Mouse (Mus musculus) spleen, adult 2 months (tissue): ENCODE data around the gene Ipcef1. TPM values are rescaled to one million over a fixed set of nuclear protein-coding genes. Genes with fewer than 3 reads are reported as not detected.
"Not testable (repeated sequence)": the region's sequence is repeated elsewhere in the genome, so short reads cannot be mapped to it uniquely, and the experiment has no call there.

Experiments used
- DNase-seq, 2 experiments: peaks; one replicate each; pipeline versions ENCODE4 v3.0.0 to v3.0.0-alpha.2; 2012 to 2021; ENCODE audit warnings: low spot score in 2 of 2, low read depth in 1 of 2
- H3K27ac ChIP-seq: fragments of 200-500 bp; 2 replicates; pipeline ENCODE4 v1.5.1; 2012; ENCODE audit warnings: low read length, inconsistent platforms; ENCODE audit not compliant: insufficient read depth
- H3K27me3 ChIP-seq: fragments of 200-500 bp; 2 replicates; pipeline ENCODE4 v1.6.1; 2012; ENCODE audit warnings: mild to moderate bottlenecking, moderate library complexity, low read length, inconsistent platforms; ENCODE audit not compliant: control insufficient read depth, insufficient read depth
- H3K36me3 ChIP-seq: fragments of 200-500 bp; 2 replicates; pipeline ENCODE4 v1.6.1; 2012; ENCODE audit warnings: mild to moderate bottlenecking, low read length, inconsistent platforms; ENCODE audit not compliant: control insufficient read depth, insufficient read depth
- H3K4me1 ChIP-seq: fragments of 200-500 bp; 2 replicates; pipeline ENCODE4 v1.6.1; 2011; ENCODE audit warnings: inconsistent platforms; ENCODE audit not compliant: control insufficient read depth, insufficient read depth, insufficient read length
- H3K4me3 ChIP-seq: fragments of 200-500 bp; 2 replicates; pipeline ENCODE4 v1.5.1; 2011; ENCODE audit warnings: mild to moderate bottlenecking, inconsistent platforms; ENCODE audit not compliant: insufficient read depth, insufficient read length; ENCODE audit errors: extremely low read depth
- CTCF ChIP-seq: fragments of 200-500 bp; IDR thresholded peaks from 2 replicates; pipeline ENCODE4 v1.5.1; 2011; ENCODE audit warnings: mild to moderate bottlenecking, inconsistent platforms; ENCODE audit not compliant: insufficient read depth, insufficient read length, insufficient replicate concordance; ENCODE audit errors: extremely low read depth
- POLR2A ChIP-seq: fragments of 200-500 bp; IDR thresholded peaks from 2 replicates; pipeline ENCODE4 v1.6.1; 2011; ENCODE audit warnings: low read depth, low read length, inconsistent platforms
- WGBS: fragments of 180-500 bp; shearing (Covaris S2); methylation state at CpG from one replicate; pipeline ENCODE4 v1.1.7; 2018; 5-methylcytosine and 5-hydroxymethylcytosine counted together
- polyA plus RNA-seq: library from polyadenylated mRNA; depleted of rRNA; stranded (reverse); fragments of >200 nt; gene quantifications from 2 replicates; pipeline ENCODE4 v1.2.3, GENCODE M21; 2012

Gene Ipcef1
- polyA plus RNA-seq, 1 experiment: 3.6 TPM

DNA sequence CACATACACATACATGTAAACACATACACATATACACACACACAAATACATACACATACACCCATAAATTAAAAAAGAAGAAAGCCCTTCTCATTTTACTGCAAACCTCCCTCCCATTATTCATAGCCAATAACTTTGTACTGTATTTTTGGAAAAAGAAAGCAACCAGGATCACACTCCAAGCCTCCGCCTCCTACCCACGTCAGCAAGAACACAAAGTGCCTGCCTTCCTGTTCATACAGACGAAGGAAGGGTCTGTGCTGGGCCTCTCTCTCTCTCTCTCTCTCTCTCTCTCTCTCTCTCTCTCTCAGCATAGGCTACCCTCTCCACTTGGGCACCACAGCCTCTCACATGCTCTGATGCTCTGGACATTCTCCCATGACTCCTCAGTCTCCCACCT lies 156.5 kb downstream of the Ipcef1 start:
- H3K4me3 ChIP-seq: no peak overlapping the region
- no peak overlapping the region for H3K27ac ChIP-seq
- no peaks in the 10 kb centered on the region for H3K27me3 ChIP-seq
- TF ChIP-seq POLR2A (no peak), CTCF (no peak)
- no peaks in the 10 kb centered on the region for H3K4me1 ChIP-seq
- 75% methylated on average over 3 of the region's 3 CpGs for whole genome bisulfite sequencing
- H3K36me3 ChIP-seq: peaks cover 2% of the 10 kb centered on the region; the same call in 1 of the 2 replicates
- no peak for DNase-seq

DNA sequence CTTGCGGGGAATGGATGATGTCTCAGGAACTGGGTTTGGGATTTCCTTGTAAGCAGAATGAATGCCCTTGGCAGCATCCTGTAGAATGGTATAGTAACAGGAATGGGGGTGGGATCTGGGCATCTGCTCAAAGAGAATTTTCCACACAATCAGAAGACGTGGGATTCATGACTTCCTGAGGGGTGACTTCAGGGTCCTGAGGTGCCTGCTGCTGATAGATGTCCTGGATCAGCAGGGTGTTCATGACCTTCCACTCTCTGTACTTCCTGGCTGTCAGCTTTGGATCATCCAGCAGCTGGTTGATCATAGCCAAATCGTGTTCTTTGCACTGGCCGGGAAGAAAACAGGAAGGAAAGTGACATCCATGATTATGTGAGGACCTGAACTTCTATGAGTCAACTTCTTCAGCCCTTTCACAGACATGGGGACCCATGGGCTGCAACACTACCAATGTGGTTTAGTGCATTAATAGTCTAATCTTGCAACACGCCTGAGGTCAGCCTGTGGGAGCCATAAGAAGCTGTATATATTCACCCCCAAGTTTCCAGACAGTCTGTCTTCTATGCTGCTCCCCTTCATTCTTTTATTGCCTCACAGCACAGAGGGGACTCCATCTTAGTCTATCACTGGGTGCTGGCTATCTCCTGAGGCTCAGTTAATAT lies 161.8 kb downstream of the Ipcef1 start:
- Histone ChIP-seq H3K27ac (no peak overlapping the region), H3K4me1 (no peaks in the 10 kb centered on the region), H3K4me3 (no peak overlapping the region), H3K36me3 (no peaks in the 10 kb centered on the region), H3K27me3 (no peaks in the 10 kb centered on the region)
- WGBS: 74% methylated on average over 5 of the region's 5 CpGs
- TF ChIP-seq POLR2A (no peak), CTCF (no peak)
- DNase-seq: no peak

DNA sequence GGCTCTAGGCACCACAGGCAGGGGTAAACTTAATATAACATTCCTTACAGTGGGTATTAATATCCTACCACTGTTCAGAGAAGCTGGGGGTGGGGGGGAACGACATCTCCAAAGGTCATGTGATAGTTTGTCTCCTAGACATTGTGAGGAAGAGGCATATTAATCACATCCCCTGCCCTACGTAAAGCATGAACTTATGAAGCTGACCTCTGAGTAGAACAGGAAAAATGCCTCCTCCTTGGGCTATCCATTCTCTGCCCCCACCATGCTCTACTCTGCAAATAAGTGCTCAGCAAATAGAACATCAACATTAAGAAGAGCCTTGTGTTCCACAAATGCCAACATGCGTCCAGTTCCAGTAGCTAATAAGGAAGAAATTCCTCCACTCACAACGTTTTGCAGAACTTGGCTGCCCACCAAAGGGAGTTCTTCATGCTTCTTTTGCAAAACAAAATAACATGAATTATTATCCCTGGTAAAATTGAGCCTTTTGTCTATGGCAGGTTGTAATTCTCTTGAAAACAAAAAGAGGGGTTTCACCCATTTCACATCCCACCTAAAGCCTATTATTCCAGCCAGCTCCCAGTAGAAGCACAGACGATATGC lies 162.5 kb downstream of the Ipcef1 start:
- no peak for DNase-seq
- no peak for TF ChIP-seq CTCF
- H3K27ac ChIP-seq: no peak overlapping the region
- WGBS: 77% methylated on average over 5 of the region's 5 CpGs
- no peaks in the 10 kb centered on the region for H3K27me3 ChIP-seq
- H3K36me3 ChIP-seq: no peaks in the 10 kb centered on the region
- no peak overlapping the region for H3K4me3 ChIP-seq
- no peaks in the 10 kb centered on the region for H3K4me1 ChIP-seq

DNA sequence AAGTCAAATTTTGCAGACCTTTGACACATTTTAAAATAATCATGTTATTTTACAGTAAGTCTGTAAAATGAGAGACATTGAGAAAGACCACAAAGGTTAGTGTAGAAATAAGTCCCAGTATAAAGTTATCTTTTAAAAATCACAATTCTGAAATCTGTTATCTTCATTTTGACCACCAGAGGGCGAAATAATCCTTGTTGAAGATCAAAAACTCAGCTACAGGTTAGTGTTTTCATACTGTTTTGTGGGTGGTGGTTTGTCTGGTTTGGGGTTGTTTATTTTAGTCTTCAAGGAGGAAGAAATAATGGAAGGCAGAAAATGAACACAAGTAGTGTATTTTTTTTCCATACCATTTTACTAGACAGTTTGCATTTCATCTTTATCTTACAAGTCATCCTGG lies 166.8 kb downstream of the Ipcef1 start:
- Histone ChIP-seq H3K36me3 (no peaks in the 10 kb centered on the region), H3K4me1 (no peaks in the 10 kb centered on the region), H3K27ac (no peak overlapping the region), H3K27me3 (no peaks in the 10 kb centered on the region), H3K4me3 (no peak overlapping the region)
- DNase-seq: peak in 1 of 2 experiments; percentile 35
- TF ChIP-seq POLR2A (no peak), CTCF (no peak)
- WGBS: 0% methylated on average over 1 of the region's 1 CpGs

DNA sequence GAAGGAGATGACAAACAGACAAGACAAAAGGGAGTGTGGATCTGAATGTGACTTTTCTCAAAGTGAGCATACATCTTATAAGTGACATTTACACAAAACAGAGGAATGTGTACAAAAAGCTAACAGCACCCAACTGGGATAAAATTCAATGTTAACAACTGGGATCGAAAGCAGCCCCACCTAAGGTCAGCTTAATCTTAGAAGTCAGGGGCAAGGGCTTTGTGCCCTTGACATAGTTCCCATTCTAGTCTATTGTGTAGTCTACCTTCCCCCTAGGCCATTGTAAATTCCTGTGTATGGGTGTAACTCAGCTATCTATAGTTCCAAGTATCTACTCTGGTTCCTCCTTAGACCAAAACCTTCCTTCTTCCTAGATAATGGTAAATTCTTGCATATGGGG lies 170.2 kb downstream of the Ipcef1 start:
- H3K36me3 ChIP-seq, H3K27ac ChIP-seq, H3K27me3 ChIP-seq, H3K4me3 ChIP-seq, DNase-seq, H3K4me1 ChIP-seq: not testable (repeated sequence)
- WGBS: 87% methylated on average over 1 of the region's 1 CpGs

DNA sequence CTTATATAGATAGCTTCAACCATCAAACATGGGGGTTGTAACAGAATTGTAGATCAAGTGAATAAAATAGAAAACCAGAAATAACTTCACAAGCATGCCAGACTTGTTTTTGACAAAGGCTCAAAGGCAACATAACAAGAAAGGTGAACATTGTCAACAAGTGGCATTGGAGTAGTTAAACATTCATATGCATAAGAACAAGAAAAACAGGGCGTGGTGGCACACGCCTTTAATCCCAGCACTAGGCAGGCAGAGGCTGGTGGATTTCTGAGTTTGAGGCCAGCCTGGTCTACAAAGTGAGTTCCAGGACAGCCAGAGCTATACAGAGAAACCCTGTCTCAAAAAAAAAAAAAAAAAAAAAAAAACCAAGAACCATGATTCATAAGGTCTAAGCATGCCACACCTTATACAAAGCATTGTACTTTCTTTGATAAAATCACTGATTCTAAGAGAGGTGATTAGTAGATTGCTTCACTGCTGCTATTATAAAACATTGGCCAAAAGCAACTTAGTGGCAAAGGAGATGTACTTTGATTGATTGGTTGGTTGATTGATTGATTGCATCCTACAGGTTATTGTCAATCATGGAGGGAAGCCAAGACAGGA lies 173.9 kb downstream of the Ipcef1 start:
- DNase-seq: no peak
- Histone ChIP-seq H3K4me3 (no peak overlapping the region), H3K27me3 (no peaks in the 10 kb centered on the region), H3K36me3 (no peaks in the 10 kb centered on the region), H3K4me1 (no peaks in the 10 kb centered on the region), H3K27ac (no peak overlapping the region)
- TF ChIP-seq CTCF (no peak), POLR2A (no peak)
- 95% methylated on average over 2 of the region's 2 CpGs for WGBS

DNA sequence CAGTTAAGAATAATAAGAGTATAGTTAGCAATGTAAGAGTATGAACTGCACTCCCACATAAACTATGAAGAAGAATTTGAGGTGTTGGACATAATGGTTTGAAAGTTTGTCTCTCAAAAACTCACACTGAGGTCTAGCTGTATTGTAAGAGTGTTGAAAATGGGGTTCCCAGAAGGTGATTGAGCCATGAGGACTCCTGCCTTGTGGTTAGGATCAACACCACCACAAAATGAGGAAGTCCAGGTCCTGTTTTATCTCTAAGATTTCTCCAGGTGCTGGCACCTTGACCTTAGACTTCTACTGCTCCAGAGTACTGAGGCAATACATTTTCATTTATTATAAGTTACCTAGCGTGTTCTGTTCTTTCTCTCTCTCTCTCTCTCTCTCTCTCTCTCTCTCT lies 178.4 kb downstream of the Ipcef1 start:
- WGBS: 81% methylated on average over 1 of the region's 1 CpGs

More for the DNA sequence above, 178.4 kb downstream of the Ipcef1 start:
- Histone ChIP-seq H3K36me3 (no peaks in the 10 kb centered on the region), H3K4me3 (no peak overlapping the region), H3K27me3 (no peaks in the 10 kb centered on the region), H3K4me1 (no peaks in the 10 kb centered on the region), H3K27ac (no peak overlapping the region)
- DNase-seq: no peak
- TF ChIP-seq CTCF: no peak
- TF ChIP-seq POLR2A: no peak
